Mouse (Mus musculus): ENCODE measurements around the gene Psmd14. TPM values are rescaled to one million over a fixed set of nuclear protein-coding genes. Genes with fewer than 3 reads are reported as not detected.

Gene Psmd14
- polyA plus RNA-seq, 1 experiment from 2014 or later = 197 TPM

- H3K9me3 ChIP-seq = no peaks in the 10 kb centered on the region
- no peak overlapping the region for H3K9ac ChIP-seq (replicated peaks)
- peaks cover 7% of the 10 kb centered on the region; the same call in 1 of the 2 replicates for H3K4me1 ChIP-seq (replicated peaks)
- H3K27me3 ChIP-seq = peaks cover 61% of the 10 kb centered on the region
- H3K4me2 ChIP-seq = no peak overlapping the region
- ATAC-seq (ENCODE audit: insufficient number of reproducible peaks, insufficient read depth, low FRiP score, low TSS enrichment, low read depth) = no peak
- H3K27ac ChIP-seq = no peak overlapping the region
- no peaks in the 10 kb centered on the region for H3K36me3 ChIP-seq
- WGBS = 16% methylated on average over 1 of the region's 1 CpGs
- H3K4me3 ChIP-seq (replicated peaks) = no peak overlapping the region
Measured at GRCm38 (mm10) chr2:61813521-61813920, 102.0 kb downstream of the Psmd14 start.

GRCm38 (mm10) chr2:61814548-61815473, 103.3 kb downstream of the Psmd14 start:
- peaks cover 49% of the 10 kb centered on the region for H3K27me3 ChIP-seq
- ATAC-seq (ENCODE audit: insufficient number of reproducible peaks, insufficient read depth, low FRiP score, low TSS enrichment, low read depth) = peak; percentile 66
- WGBS = 1% methylated on average over 39 of the region's 50 CpGs

GRCm38 (mm10) chr2:61815583-61816313, 104.3 kb downstream of the Psmd14 start:
- Histone ChIP-seq H3K27me3 (peaks cover 40% of the 10 kb centered on the region), H3K9me3 (no peaks in the 10 kb centered on the region), H3K4me2 (peak overlapping the region; percentile 72), H3K36me3 (no peaks in the 10 kb centered on the region), H3K4me3 (replicated peaks) (peak overlapping the region; percentile 43), H3K27ac (peak overlapping the region; percentile 76), H3K9ac (replicated peaks) (peak overlapping the region; percentile 72), H3K4me1 (replicated peaks) (peaks cover 7% of the 10 kb centered on the region; the same call in 1 of the 2 replicates)
- 6% methylated on average over 65 of the region's 66 CpGs for WGBS
- ATAC-seq (ENCODE audit: insufficient number of reproducible peaks, insufficient read depth, low FRiP score, low TSS enrichment, low read depth) = peak; percentile 67

More at GRCm38 (mm10) chr2:61814548-61815473, 103.3 kb downstream of the Psmd14 start:
- H3K27ac ChIP-seq = peak overlapping the region; percentile 76; the same call in 1 of the 2 replicates
- H3K9me3 ChIP-seq = no peaks in the 10 kb centered on the region
- peak overlapping the region; percentile 72 for H3K4me2 ChIP-seq
- H3K36me3 ChIP-seq = no peaks in the 10 kb centered on the region
- H3K9ac ChIP-seq (replicated peaks) = peak overlapping the region; percentile 72
- peak overlapping the region; percentile 43 for H3K4me3 ChIP-seq (replicated peaks)
- peaks cover 7% of the 10 kb centered on the region; the same call in 1 of the 2 replicates for H3K4me1 ChIP-seq (replicated peaks)

- H3K27ac ChIP-seq = no peak overlapping the region
- H3K4me3 ChIP-seq (replicated peaks) = no peak overlapping the region
- H3K9ac ChIP-seq (replicated peaks) = no peak overlapping the region
- H3K27me3 ChIP-seq = peaks cover 17% of the 10 kb centered on the region
- ATAC-seq (ENCODE audit: insufficient number of reproducible peaks, insufficient read depth, low FRiP score, low TSS enrichment, low read depth) = no peak
- 82% methylated on average over 1 of the region's 1 CpGs for WGBS
- H3K4me1 ChIP-seq (replicated peaks) = 0 out of 2 replicates have a peak, but pooled peaks cover 3% of the 10 kb centered on the region
- H3K4me2 ChIP-seq = no peak overlapping the region
- no peaks in the 10 kb centered on the region for H3K36me3 ChIP-seq
- H3K9me3 ChIP-seq = no peaks in the 10 kb centered on the region
Measured at GRCm38 (mm10) chr2:61818197-61818596, 106.7 kb downstream of the Psmd14 start.

GRCm38 (mm10) chr2:61820203-61820602, 108.7 kb downstream of the Psmd14 start:
- no peak for ATAC-seq (ENCODE audit: insufficient number of reproducible peaks, insufficient read depth, low FRiP score, low TSS enrichment, low read depth)
- Histone ChIP-seq H3K9ac (replicated peaks) (no peak overlapping the region), H3K9me3 (no peaks in the 10 kb centered on the region), H3K4me1 (replicated peaks) (0 out of 2 replicates have a peak, but pooled peaks cover 3% of the 10 kb centered on the region), H3K27me3 (peaks cover 10% of the 10 kb centered on the region), H3K4me2 (no peak overlapping the region), H3K27ac (no peak overlapping the region), H3K36me3 (no peaks in the 10 kb centered on the region), H3K4me3 (replicated peaks) (no peak overlapping the region)
- 71% methylated on average over 4 of the region's 4 CpGs for WGBS

GRCm38 (mm10) chr2:61823426-61824140, 112.1 kb downstream of the Psmd14 start:
- no peak overlapping the region for H3K27ac ChIP-seq
- H3K9ac ChIP-seq (replicated peaks) = no peak overlapping the region
- no peaks in the 10 kb centered on the region for H3K36me3 ChIP-seq
- peaks cover 3% of the 10 kb centered on the region for H3K27me3 ChIP-seq
- no peak overlapping the region for H3K4me3 ChIP-seq (replicated peaks)
- no peaks in the 10 kb centered on the region for H3K9me3 ChIP-seq
- no peak for ATAC-seq (ENCODE audit: insufficient number of reproducible peaks, insufficient read depth, low FRiP score, low TSS enrichment, low read depth)
- H3K4me2 ChIP-seq = no peak overlapping the region
- H3K4me1 ChIP-seq (replicated peaks) = no peaks in the 10 kb centered on the region
- 83% methylated on average over 1 of the region's 1 CpGs for WGBS

- Histone ChIP-seq H3K9ac (replicated peaks) (no peak overlapping the region), H3K4me1 (replicated peaks) (no peaks in the 10 kb centered on the region), H3K4me3 (replicated peaks) (no peak overlapping the region), H3K27me3 (no peaks in the 10 kb centered on the region), H3K9me3 (no peaks in the 10 kb centered on the region), H3K36me3 (no peaks in the 10 kb centered on the region), H3K27ac (no peak overlapping the region), H3K4me2 (no peak overlapping the region)
- WGBS = 77% methylated on average over 2 of the region's 2 CpGs
- ATAC-seq (ENCODE audit: insufficient number of reproducible peaks, insufficient read depth, low FRiP score, low TSS enrichment, low read depth) = no peak
Measured at GRCm38 (mm10) chr2:61837243-61837806, 125.8 kb downstream of the Psmd14 start.

Small RNA genes within 50 kb of the gene (microRNA-seq; reads per million reads assigned to microRNA genes)
- gene Gm22403 = not detected

Other genes with a start within 250 kb of the Psmd14 start
- gene Tank, start 133.1 kb upstream of the Psmd14 start, polyA plus RNA-seq (2016; fragmentation: Nextera tagmentation; extraction: Ambion mirVana) = 25.3 and 25.7 TPM in 2 replicates
- 0.15 and 0.19 TPM in 2 replicates for gene Tbr1, start 91.2 kb downstream of the Psmd14 start, polyA plus RNA-seq (2016; fragmentation: Nextera tagmentation; extraction: Ambion mirVana)